Mouse (Mus musculus) adrenal gland, adult 10 weeks (tissue): Measurements from ENCODE around the gene Shc4. TPM values are rescaled to one million over a fixed set of nuclear protein-coding genes. Genes with fewer than 3 reads are reported as not detected.

ENCODE experiments used
- polyA plus RNA-seq: library from polyadenylated mRNA; stranded (reverse); fragments of 350-450 nt; fragmentation: Illumina TruSeq; extraction: RNeasy Lipid Tissue Mini Kit (QIAGEN cat#74804); gene quantifications from one replicate; pipeline ENCODE4 v1.2.3, GENCODE M21; 2014; ENCODE audit warnings: low read depth, low replicate concordance

The Shc4 gene
- polyA plus RNA-seq: 7.5 TPM

DNA sequence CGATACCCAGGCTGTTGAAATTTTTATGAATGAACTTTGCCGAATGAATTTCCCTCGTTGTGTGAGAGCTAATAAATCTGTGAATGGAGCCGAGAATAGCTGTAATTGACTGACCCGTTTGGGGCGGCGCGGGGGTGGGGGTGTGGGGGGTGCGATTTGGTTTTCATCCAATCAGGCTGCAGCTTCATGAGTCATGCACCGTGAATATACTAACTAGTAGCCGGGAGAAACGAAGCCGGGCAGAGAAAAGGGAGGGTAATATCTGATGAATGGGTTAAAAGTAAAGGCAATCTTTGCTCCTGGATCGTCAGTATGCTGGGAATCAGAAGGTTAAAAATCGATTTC is at the start of gene Shc4:
Gene Shc4 (minus strand): TSS at position 63 of the 345 bp plus-strand sequence.

DNA sequence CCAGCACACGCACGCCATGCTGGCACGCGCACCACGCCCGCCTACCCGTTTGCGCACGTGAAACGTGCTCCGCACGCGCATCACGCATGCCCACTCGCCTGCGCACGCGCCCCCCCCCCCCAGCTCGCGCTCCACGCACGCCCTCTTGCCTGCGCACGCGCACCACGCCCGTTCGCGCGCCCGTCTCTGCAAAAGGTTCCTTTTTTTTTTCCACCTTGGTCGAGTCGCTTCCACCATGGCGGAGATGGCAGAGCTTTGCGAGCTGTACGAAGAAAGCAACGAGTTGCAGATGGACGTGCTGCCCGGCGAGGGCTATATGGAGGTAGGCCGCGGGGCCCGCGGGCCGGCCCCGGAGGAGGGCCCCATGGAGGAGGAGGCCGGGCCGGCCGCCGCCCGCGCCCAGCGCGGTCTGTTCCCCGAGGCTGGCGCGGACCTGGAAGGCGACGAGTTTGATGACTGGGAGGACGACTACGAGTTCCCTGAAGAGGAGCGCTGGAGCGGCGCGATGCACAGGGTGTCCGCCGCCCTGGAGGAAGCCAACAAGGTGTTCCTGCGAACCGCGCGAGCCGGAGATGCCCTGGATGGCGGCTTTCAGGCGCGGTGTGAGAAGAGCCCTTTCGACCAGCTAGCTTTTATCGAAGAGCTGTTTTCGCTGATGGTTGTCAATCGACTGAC is 50.9 kb downstream of the Shc4 start, which contains the start of gene Eid1:
Gene Eid1 (plus strand): TSS at position 139 of the 675 bp plus-strand sequence.

GRCm38 (mm10) chr2:125624837-125625351 is 99.1 kb downstream of the Shc4 start, which contains the start of gene Cep152:
Gene Cep152, minus strand, starts transcription at chr2:125625113.

Other genes starting within 250 kb of the Shc4 start
- gene Gm9913, start 219.1 kb downstream of the Shc4 start, polyA plus RNA-seq: not detected
- 11.8 TPM for gene Fbn1, start 216.2 kb downstream of the Shc4 start, polyA plus RNA-seq
- gene Cep152, start 99.0 kb downstream of the Shc4 start, polyA plus RNA-seq: 1.3 TPM
- 658 TPM for gene Eid1, start 51.1 kb downstream of the Shc4 start, polyA plus RNA-seq
- 96.4 TPM for gene Secisbp2l, start 58.7 kb upstream of the Shc4 start, polyA plus RNA-seq
- gene Galk2, start 135.0 kb upstream of the Shc4 start, polyA plus RNA-seq: 140 TPM
- 796 TPM for gene Cops2, start 135.0 kb upstream of the Shc4 start, polyA plus RNA-seq